Mouse (Mus musculus): Measurements from ENCODE around the gene Liph.

DNA sequence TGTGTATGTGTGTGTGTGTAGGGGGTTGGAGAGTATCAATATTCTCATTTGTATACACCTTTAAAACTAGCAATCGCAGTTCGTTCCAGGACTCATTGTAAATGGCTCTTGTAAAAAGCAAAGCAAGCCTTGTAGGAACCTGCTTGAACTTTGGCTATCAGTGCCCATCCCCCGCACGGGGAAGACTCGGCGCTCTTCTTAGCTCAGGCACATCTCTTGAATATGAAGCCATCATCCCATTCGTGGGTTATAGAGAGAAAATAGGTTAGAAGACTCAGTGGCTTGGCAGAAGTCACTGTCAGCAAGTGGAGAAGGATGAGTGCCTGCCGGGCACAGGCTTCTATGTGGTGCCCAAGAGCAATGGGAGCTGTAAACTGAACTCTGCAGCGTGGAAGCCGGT, 90.8 kb downstream of the Liph start:
- TF ChIP-seq POLR2A (IDR thresholded peaks at IDR 0.05; ENCODE audit: insufficient read depth, low read depth, low read length) (no peak), CTCF (IDR thresholded peaks at IDR 0.05; ENCODE audit: insufficient read depth, low read depth, low read length) (no peak)

Data from olfactory bulb, adult 2 months (tissue).